Mouse (Mus musculus): Measurements from ENCODE around the gene Pole2. TPM values are rescaled to one million over a fixed set of nuclear protein-coding genes. Genes with fewer than 3 reads are reported as not detected.

Gene Pole2
- polyA plus RNA-seq, 1 experiment from 2014 or later, result 25.8 TPM

DNA sequence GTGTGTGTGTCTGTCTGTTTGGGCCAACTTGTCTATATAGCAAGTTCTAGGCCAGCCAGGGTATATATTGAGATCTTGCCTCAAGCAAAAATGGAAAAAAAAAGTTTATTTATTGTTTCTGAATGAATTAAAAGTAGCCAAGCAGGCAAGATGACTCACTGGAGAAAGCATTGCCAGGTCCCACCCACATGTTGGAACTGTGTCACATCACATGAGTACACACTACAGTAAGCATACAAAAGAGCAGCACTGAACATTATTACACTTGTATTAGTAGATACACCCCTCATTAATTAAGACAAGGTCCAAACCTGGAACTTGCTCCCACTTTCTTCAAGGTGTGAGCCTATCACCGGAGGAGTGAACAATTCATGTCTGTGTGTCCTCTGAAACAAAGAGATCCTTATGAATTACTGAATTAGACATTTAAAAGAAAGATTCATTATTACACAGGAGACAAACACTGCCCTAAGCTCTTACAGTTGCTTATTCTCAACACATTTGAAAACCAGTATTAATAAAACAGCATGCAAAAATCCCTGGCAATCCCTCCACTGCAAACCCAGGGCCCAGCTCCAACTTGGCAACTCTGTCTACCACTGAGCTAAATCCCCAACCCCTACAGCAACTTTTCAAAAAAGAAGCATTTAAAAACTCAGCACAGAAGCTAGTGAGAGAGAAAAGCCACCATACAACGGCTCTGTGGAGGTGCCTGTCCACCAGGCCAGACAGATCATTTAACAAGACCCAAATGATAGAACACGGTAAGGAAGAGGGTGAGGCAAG lies 12.8 kb downstream of the Pole2 start:
- no peak overlapping the region for H3K4me2 ChIP-seq (replicated peaks; ENCODE audit: low read depth, low read length)
- 95% methylated on average over 3 of the region's 3 CpGs for WGBS
- no peaks in the 10 kb centered on the region for H3K27me3 ChIP-seq (ENCODE audit: control insufficient read depth, insufficient read depth, low read length)
- H3K9me3 ChIP-seq (ENCODE audit: control insufficient read depth, low read length), result no peaks in the 10 kb centered on the region
- no peak overlapping the region for H3K4me3 ChIP-seq (ENCODE audit: low read depth, low read length)
- H3K9ac ChIP-seq (ENCODE audit: low read depth, low read length), result no peak overlapping the region
- no peak overlapping the region for H3K27ac ChIP-seq (ENCODE audit: low read depth, low read length)
- no peaks in the 10 kb centered on the region for H3K36me3 ChIP-seq (ENCODE audit: control insufficient read depth, insufficient read depth, low read length)
- DNase-seq (ENCODE audit: low spot score), result no peak
- H3K4me1 ChIP-seq (replicated peaks; ENCODE audit: control insufficient read depth, insufficient read depth, low read length), result no peaks in the 10 kb centered on the region
- ATAC-seq (ENCODE audit: low FRiP score), result no peak

DNA sequence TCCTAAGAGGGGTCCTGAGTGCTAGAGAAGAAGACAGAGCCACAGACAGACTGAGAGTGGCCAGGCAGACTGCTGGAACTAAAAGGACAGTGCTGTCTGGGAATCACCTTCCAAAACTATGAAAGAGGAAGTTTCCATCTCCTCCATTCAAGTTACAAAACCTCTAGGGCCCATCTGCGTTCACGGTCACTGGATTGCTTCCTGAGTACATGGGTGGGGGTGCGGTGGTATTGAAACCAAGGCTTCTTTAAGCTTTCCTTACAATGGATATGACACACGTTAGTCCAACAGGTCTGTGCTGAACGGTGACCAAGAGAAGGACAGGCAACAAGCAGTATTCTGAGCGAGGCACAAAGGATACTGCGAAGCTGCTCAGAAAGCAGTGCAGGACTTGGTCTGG lies 13.6 kb downstream of the Pole2 start:
- ATAC-seq (ENCODE audit: low FRiP score) (no peak), DNase-seq (ENCODE audit: low spot score) (no peak)
- H3K27me3 ChIP-seq (ENCODE audit: control insufficient read depth, insufficient read depth, low read length), result no peaks in the 10 kb centered on the region
- no peak overlapping the region for H3K27ac ChIP-seq (ENCODE audit: low read depth, low read length)
- no peak overlapping the region for H3K4me3 ChIP-seq (ENCODE audit: low read depth, low read length)
- H3K9me3 ChIP-seq (ENCODE audit: control insufficient read depth, low read length), result no peaks in the 10 kb centered on the region
- no peaks in the 10 kb centered on the region for H3K4me1 ChIP-seq (replicated peaks; ENCODE audit: control insufficient read depth, insufficient read depth, low read length)
- WGBS, result 96% methylated on average over 7 of the region's 7 CpGs
- no peak overlapping the region for H3K4me2 ChIP-seq (replicated peaks; ENCODE audit: low read depth, low read length)
- no peaks in the 10 kb centered on the region for H3K36me3 ChIP-seq (ENCODE audit: control insufficient read depth, insufficient read depth, low read length)
- no peak overlapping the region for H3K9ac ChIP-seq (ENCODE audit: low read depth, low read length)

DNA sequence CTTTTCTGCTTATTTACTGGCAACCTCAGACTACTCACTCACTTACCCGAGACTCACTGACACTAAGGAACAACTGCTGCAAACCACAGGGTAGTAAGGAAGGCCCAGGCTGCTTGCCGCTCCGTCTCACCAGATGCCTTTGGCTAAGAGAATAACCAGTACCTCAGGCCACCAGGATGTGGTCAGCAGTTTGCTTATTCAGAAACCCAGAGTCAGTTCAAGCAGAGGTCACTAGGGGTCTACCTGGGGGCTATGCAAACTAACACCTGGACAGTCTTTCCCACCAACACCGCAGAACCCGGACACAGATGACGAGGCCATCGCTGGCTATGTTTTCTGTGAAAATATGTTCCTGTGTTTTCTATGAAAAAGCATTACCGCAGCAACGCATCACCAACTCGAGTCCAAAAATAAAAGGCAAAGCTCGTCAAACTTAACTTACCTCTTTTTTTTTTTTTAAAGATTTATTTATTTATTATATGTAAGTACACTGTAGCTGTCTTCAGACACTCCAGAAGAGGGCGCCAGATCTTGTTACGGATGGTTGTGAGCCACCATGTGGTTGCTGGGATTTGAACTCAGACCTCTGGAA lies 14.7 kb downstream of the Pole2 start:
- ATAC-seq (ENCODE audit: low FRiP score), result no peak
- H3K9ac ChIP-seq (ENCODE audit: low read depth, low read length), result no peak overlapping the region
- no peaks in the 10 kb centered on the region for H3K27me3 ChIP-seq (ENCODE audit: control insufficient read depth, insufficient read depth, low read length)
- no peak overlapping the region for H3K4me2 ChIP-seq (replicated peaks; ENCODE audit: low read depth, low read length)
- no peaks in the 10 kb centered on the region for H3K36me3 ChIP-seq (ENCODE audit: control insufficient read depth, insufficient read depth, low read length)
- no peak overlapping the region for H3K27ac ChIP-seq (ENCODE audit: low read depth, low read length)
- H3K4me3 ChIP-seq (ENCODE audit: low read depth, low read length), result no peak overlapping the region
- no peak for DNase-seq (ENCODE audit: low spot score)
- H3K9me3 ChIP-seq (ENCODE audit: control insufficient read depth, low read length), result no peaks in the 10 kb centered on the region
- no peaks in the 10 kb centered on the region for H3K4me1 ChIP-seq (replicated peaks; ENCODE audit: control insufficient read depth, insufficient read depth, low read length)
- 94% methylated on average over 13 of the region's 13 CpGs for WGBS

DNA sequence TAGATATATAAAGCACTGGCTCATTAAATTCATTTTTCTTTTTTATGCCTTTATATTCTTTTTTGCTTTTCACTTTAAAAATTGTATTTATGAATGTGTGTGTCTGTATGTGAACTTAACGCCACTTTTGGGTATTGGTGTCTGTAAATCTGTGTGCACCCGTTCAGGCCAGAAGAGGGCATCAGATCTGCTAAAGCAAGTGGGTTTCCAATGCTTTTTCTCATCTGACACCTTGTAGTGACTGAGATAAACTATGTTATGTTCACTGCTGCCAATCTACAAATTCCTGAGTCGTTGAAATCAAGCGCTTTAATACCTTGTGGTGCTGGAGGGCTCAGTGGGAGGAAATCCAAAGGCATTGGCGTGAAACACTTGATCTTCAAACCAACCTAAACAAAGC lies 16.9 kb downstream of the Pole2 start:
- Histone ChIP-seq H3K4me2 (replicated peaks; ENCODE audit: low read depth, low read length) (no peak overlapping the region), H3K4me3 (ENCODE audit: low read depth, low read length) (no peak overlapping the region), H3K36me3 (ENCODE audit: control insufficient read depth, insufficient read depth, low read length) (no peaks in the 10 kb centered on the region), H3K27me3 (ENCODE audit: control insufficient read depth, insufficient read depth, low read length) (no peaks in the 10 kb centered on the region), H3K4me1 (replicated peaks; ENCODE audit: control insufficient read depth, insufficient read depth, low read length) (no peaks in the 10 kb centered on the region), H3K27ac (ENCODE audit: low read depth, low read length) (no peak overlapping the region), H3K9me3 (ENCODE audit: control insufficient read depth, low read length) (no peaks in the 10 kb centered on the region), H3K9ac (ENCODE audit: low read depth, low read length) (no peak overlapping the region)
- whole genome bisulfite sequencing, result 93% methylated on average over 5 of the region's 5 CpGs
- no peak for ATAC-seq (ENCODE audit: low FRiP score)
- peak; percentile 17 for DNase-seq (ENCODE audit: low spot score)

DNA sequence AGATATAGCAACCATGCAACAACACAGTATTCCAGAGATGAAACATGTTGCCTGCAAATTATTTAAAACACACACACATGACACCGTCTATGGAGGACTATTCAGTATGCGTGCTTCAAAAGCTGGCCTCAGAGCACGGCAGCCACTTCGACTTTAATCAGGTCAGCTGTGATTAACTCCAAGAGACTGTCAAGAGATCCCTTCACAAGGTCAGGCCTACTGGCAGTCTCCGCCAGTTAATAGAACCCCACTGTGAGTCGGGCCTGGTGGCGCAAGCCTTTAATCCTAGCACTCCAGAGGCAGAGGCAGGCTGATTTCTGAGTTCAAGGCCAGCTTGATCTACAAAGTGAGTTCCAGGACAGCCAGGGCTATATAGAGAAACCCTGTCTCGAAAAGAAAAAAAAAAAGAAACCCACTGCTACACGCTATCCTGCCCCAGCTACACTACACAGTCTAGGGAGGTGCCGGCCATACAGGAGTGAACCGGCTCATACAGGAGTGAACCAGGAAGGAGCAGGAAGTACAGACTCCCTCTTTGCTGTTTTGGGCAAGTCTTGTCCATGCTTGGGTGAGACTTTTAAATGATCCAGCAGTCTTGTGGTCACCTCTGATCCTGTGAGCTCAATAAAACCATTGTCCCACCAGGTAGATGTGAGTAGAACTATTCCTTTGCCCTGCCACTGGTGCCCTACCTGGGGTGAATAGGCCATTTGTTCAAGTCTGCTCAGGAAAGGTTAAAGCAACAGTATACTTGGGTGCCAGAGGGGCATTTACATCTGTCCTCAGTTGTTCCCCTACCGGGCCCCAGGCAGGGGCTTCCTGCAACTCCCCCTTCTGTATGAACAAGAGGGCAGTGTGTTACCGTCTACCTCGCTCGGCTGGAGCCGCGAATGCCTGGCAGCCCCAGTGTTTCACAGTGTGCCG lies 17.7 kb downstream of the Pole2 start:
- 89% methylated on average over 18 of the region's 18 CpGs for WGBS
- Histone ChIP-seq H3K4me3 (ENCODE audit: low read depth, low read length) (no peak overlapping the region), H3K4me1 (replicated peaks; ENCODE audit: control insufficient read depth, insufficient read depth, low read length) (no peaks in the 10 kb centered on the region), H3K9ac (ENCODE audit: low read depth, low read length) (no peak overlapping the region), H3K4me2 (replicated peaks; ENCODE audit: low read depth, low read length) (no peak overlapping the region), H3K9me3 (ENCODE audit: control insufficient read depth, low read length) (no peaks in the 10 kb centered on the region), H3K27me3 (ENCODE audit: control insufficient read depth, insufficient read depth, low read length) (no peaks in the 10 kb centered on the region), H3K36me3 (ENCODE audit: control insufficient read depth, insufficient read depth, low read length) (no peaks in the 10 kb centered on the region), H3K27ac (ENCODE audit: low read depth, low read length) (no peak overlapping the region)
- no peak for ATAC-seq (ENCODE audit: low FRiP score)
- no peak for DNase-seq (ENCODE audit: low spot score)

DNA sequence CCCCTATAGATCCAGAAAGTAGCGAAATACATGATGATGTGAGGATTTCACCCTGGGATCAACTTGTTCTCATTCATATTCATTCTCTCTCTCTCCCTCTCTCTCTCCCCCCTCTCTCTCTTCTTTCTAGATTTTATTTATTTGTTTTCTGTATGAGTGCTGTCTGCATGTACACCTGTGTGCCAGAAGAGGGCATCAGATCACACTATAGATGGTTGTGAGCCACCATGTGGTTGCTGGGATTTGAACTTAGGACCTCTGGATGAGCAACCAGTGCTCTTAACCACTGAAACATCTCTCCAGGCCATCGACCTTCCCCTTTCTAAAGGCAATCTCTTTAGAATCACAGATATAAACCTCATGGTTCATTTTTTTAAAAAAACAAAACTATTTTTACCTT lies 19.5 kb downstream of the Pole2 start:
- Histone ChIP-seq H3K4me3 (ENCODE audit: low read depth, low read length) (no peak overlapping the region), H3K9me3 (ENCODE audit: control insufficient read depth, low read length) (no peaks in the 10 kb centered on the region), H3K4me1 (replicated peaks; ENCODE audit: control insufficient read depth, insufficient read depth, low read length) (no peaks in the 10 kb centered on the region), H3K4me2 (replicated peaks; ENCODE audit: low read depth, low read length) (no peak overlapping the region), H3K9ac (ENCODE audit: low read depth, low read length) (no peak overlapping the region), H3K27ac (ENCODE audit: low read depth, low read length) (no peak overlapping the region), H3K27me3 (ENCODE audit: control insufficient read depth, insufficient read depth, low read length) (no peaks in the 10 kb centered on the region), H3K36me3 (ENCODE audit: control insufficient read depth, insufficient read depth, low read length) (no peaks in the 10 kb centered on the region)
- WGBS, result 87% methylated on average over 2 of the region's 2 CpGs
- no peak for ATAC-seq (ENCODE audit: low FRiP score)
- no peak for DNase-seq (ENCODE audit: low spot score)

DNA sequence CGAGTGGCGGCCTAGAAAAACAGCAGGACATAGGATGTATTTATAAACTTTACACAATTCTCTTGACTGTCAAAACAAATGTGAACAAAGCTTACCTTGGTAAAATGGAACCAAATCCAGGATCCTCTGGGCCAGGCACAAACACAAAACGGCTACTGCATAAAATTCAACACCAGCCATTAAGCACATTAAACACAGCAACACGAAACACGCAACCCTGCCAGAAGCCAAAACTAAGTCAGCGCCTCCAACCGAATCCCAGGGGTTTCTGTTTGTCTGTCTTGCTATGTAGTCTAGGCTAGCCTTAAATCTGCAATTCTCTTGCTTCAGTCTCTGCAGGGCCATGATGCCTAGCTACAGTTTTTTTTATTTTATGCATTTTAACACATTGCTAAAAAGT lies 20.1 kb downstream of the Pole2 start:
- Histone ChIP-seq H3K4me2 (replicated peaks; ENCODE audit: low read depth, low read length) (no peak overlapping the region), H3K4me3 (ENCODE audit: low read depth, low read length) (no peak overlapping the region), H3K9ac (ENCODE audit: low read depth, low read length) (no peak overlapping the region), H3K9me3 (ENCODE audit: control insufficient read depth, low read length) (no peaks in the 10 kb centered on the region), H3K36me3 (ENCODE audit: control insufficient read depth, insufficient read depth, low read length) (no peaks in the 10 kb centered on the region), H3K27ac (ENCODE audit: low read depth, low read length) (no peak overlapping the region), H3K27me3 (ENCODE audit: control insufficient read depth, insufficient read depth, low read length) (no peaks in the 10 kb centered on the region), H3K4me1 (replicated peaks; ENCODE audit: control insufficient read depth, insufficient read depth, low read length) (no peaks in the 10 kb centered on the region)
- 94% methylated on average over 7 of the region's 7 CpGs for WGBS
- DNase-seq (ENCODE audit: low spot score) (no peak), ATAC-seq (ENCODE audit: low FRiP score) (no peak)

DNA sequence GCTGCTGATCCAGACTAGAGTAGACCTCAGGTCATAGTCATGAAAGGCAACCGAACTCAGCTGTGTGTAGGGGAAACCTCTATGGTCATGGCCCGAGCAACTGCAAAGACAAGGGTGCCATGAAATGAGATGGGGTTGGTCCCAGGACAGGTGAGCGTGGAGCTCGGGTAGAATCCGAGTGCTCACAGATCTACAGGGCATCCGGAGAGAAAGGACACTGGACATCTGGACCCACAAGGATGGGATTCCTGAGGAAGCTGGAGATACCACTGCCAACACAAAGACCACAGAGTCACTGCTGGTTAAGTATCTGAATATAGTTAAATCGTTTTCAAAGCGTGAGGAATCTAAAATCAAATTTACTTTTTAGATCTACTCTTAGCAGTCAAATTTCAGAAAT lies 20.6 kb downstream of the Pole2 start:
- no peak overlapping the region for H3K4me3 ChIP-seq (ENCODE audit: low read depth, low read length)
- no peaks in the 10 kb centered on the region for H3K9me3 ChIP-seq (ENCODE audit: control insufficient read depth, low read length)
- H3K4me1 ChIP-seq (replicated peaks; ENCODE audit: control insufficient read depth, insufficient read depth, low read length), result no peaks in the 10 kb centered on the region
- ATAC-seq (ENCODE audit: low FRiP score) (no peak), DNase-seq (ENCODE audit: low spot score) (no peak)
- no peak overlapping the region for H3K9ac ChIP-seq (ENCODE audit: low read depth, low read length)
- no peaks in the 10 kb centered on the region for H3K27me3 ChIP-seq (ENCODE audit: control insufficient read depth, insufficient read depth, low read length)
- H3K4me2 ChIP-seq (replicated peaks; ENCODE audit: low read depth, low read length), result no peak overlapping the region
- no peaks in the 10 kb centered on the region for H3K36me3 ChIP-seq (ENCODE audit: control insufficient read depth, insufficient read depth, low read length)
- 94% methylated on average over 8 of the region's 8 CpGs for WGBS
- H3K27ac ChIP-seq (ENCODE audit: low read depth, low read length), result no peak overlapping the region
